Mouse (Mus musculus) spleen, adult 2 months (tissue): ENCODE measurements around the gene Sorcs1.

Experiments used
- CTCF ChIP-seq: fragments of 200-500 bp; IDR thresholded peaks from 2 replicates; pipeline ENCODE4 v1.5.1; 2011; ENCODE audit warnings: mild to moderate bottlenecking, inconsistent platforms; ENCODE audit not compliant: insufficient read depth, insufficient read length, insufficient replicate concordance; ENCODE audit errors: extremely low read depth
- POLR2A ChIP-seq: fragments of 200-500 bp; IDR thresholded peaks from 2 replicates; pipeline ENCODE4 v1.6.1; 2011; ENCODE audit warnings: low read depth, low read length, inconsistent platforms

GRCm38 (mm10) chr19:50486345-50486744, 192.1 kb downstream of the Sorcs1 start:
- TF ChIP-seq POLR2A (no peak), CTCF (no peak)
